In the genomic region with DNA sequence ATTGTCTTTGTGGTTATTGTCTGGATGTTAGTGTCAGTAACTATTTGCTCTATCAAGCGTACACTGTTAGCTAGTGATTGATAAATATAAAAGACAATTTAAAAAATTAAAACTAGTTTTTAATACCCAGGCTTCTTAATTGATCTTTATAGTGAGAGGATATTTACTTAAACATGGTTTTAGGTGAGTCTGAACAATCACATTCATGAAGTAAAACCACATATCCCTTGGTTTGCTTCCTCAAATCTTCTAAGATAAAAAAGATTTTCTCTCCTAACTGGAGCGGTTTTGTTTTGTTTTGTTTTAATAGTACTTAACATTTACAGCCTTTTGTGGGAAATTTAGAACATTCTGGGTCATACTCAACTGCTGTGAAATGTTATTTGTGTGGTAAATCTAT, we compare ENCODE assay signal across 11 mouse cellular contexts. TPM values are rescaled to one million over a fixed set of nuclear protein-coding genes. Genes with fewer than 3 reads are reported as not detected.
DNase-seq lines count a peak whose midpoint lies in the region; ATAC-seq lines count a peak whose summit lies in the region.
"Had no signal": no experiment of that assay in that cellular context is flagged by ENCODE, and none has a peak within 500 bp of the region (broad histone marks: within the 10 kb centered on the region; RNA-seq: fewer than 3 reads in every experiment).

No protein-coding gene starts in this region.

- no peaks in the 10 kb centered on the region for H3K9me3 ChIP-seq in heart, embryonic 15.5 days (replicated peaks)
- H3K9me3 ChIP-seq in embryonic facial prominence, embryonic 10.5 days: no peaks in the 10 kb centered on the region
- H3K9me3 ChIP-seq in hindbrain, embryonic 12.5 days (replicated peaks): no peaks in the 10 kb centered on the region
- H3K9me3 ChIP-seq in midbrain, embryonic 11.5 days (ENCODE audit: control insufficient read depth, low read length): no peaks in the 10 kb centered on the region

- H3K9ac ChIP-seq in heart, embryonic 15.5 days: no peak overlapping the region
- H3K9ac ChIP-seq in hindbrain, embryonic 12.5 days: no peak overlapping the region
- no peak overlapping the region for H3K9ac ChIP-seq in midbrain, embryonic 11.5 days (ENCODE audit: low read length)

- DNase-seq in heart, postnatal 36 days: no peak
- DNase-seq in embryonic facial prominence, embryonic 10.5 days (ENCODE audit: low spot score): no peak
- DNase-seq in midbrain, embryonic 11.5 days (ENCODE audit: low spot score, missing footprints): no peak
- no peak for DNase-seq in cerebellum, adult 18-20 months
- DNase-seq in lung, postnatal 36 days: no peak
- DNase-seq: adrenal gland, adult 8-10 months; lung, postnatal 4 days; right cerebral cortex, postnatal 14 days had no signal

- H3K4me1 ChIP-seq in heart, embryonic 15.5 days (replicated peaks): peaks cover 40% of the 10 kb centered on the region
- peaks cover 38% of the 10 kb centered on the region for H3K4me1 ChIP-seq in embryonic facial prominence, embryonic 10.5 days
- H3K4me1 ChIP-seq in hindbrain, embryonic 12.5 days: peaks cover 23% of the 10 kb centered on the region
- H3K4me1 ChIP-seq in midbrain, embryonic 11.5 days (ENCODE audit: control insufficient read depth, insufficient read depth, low read length): peaks cover 17% of the 10 kb centered on the region

- H3K4me2 ChIP-seq in heart, embryonic 15.5 days: peak overlapping the region; percentile 59
- H3K4me2 ChIP-seq in hindbrain, embryonic 12.5 days (replicated peaks): peak overlapping the region; percentile 61
- peak overlapping the region; percentile 64 for H3K4me2 ChIP-seq in midbrain, embryonic 11.5 days

- 71% methylated on average over 2 of the region's 2 CpGs for WGBS in heart, embryonic 15.5 days
- WGBS in embryonic facial prominence, embryonic 10.5 days: 91% methylated on average over 2 of the region's 2 CpGs
- 81% methylated on average over 2 of the region's 2 CpGs for WGBS in hindbrain, embryonic 12.5 days
- WGBS in midbrain, embryonic 11.5 days: 77% methylated on average over 2 of the region's 2 CpGs

- no peak for ATAC-seq in heart, embryonic 15.5 days (replicated peaks; ENCODE audit: insufficient number of reproducible peaks, insufficient read depth, low FRiP score, low read depth)
- ATAC-seq in hindbrain, embryonic 12.5 days (ENCODE audit: low FRiP score): no peak
- ATAC-seq in midbrain, embryonic 11.5 days (ENCODE audit: low FRiP score): no peak
- no peak for ATAC-seq in cerebellum, adult (ENCODE audit: insufficient number of reproducible peaks, low FRiP score, low TSS enrichment)

- peaks cover 1% of the 10 kb centered on the region; the same call in 1 of the 2 replicates for H3K36me3 ChIP-seq in heart, embryonic 15.5 days
- peaks cover 33% of the 10 kb centered on the region for H3K36me3 ChIP-seq in embryonic facial prominence, embryonic 10.5 days (replicated peaks)
- peaks cover 14% of the 10 kb centered on the region for H3K36me3 ChIP-seq in hindbrain, embryonic 12.5 days
- H3K36me3 ChIP-seq in midbrain, embryonic 11.5 days (ENCODE audit: control insufficient read depth, insufficient read depth, low read length): no peaks in the 10 kb centered on the region

- no peaks in the 10 kb centered on the region for H3K27me3 ChIP-seq in heart, embryonic 15.5 days
- H3K27me3 ChIP-seq in embryonic facial prominence, embryonic 10.5 days (replicated peaks; ENCODE audit: low read depth, poor library complexity, severe bottlenecking): no peaks in the 10 kb centered on the region
- no peaks in the 10 kb centered on the region for H3K27me3 ChIP-seq in hindbrain, embryonic 12.5 days
- H3K27me3 ChIP-seq in midbrain, embryonic 11.5 days (ENCODE audit: control insufficient read depth, insufficient read depth, low read length): no peaks in the 10 kb centered on the region

- intact Hi-C loops in heart, postnatal 36 days (cut with DNase I): no loop called here

- no peak overlapping the region for H3K27ac ChIP-seq in heart, embryonic 15.5 days
- H3K27ac ChIP-seq in embryonic facial prominence, embryonic 10.5 days (replicated peaks): no peak overlapping the region
- no peak overlapping the region for H3K27ac ChIP-seq in hindbrain, embryonic 12.5 days
- H3K27ac ChIP-seq in midbrain, embryonic 11.5 days (ENCODE audit: low read depth, low read length): no peak overlapping the region

- H3K4me3 ChIP-seq in heart, embryonic 15.5 days: peak overlapping the region; percentile 29
- peak overlapping the region; percentile 99 for H3K4me3 ChIP-seq in embryonic facial prominence, embryonic 10.5 days
- peak overlapping the region; percentile 30 for H3K4me3 ChIP-seq in hindbrain, embryonic 12.5 days
- H3K4me3 ChIP-seq in midbrain, embryonic 11.5 days (ENCODE audit: low read depth, low read length): peak overlapping the region; percentile 22

RNA-seq across cellular contexts. Expression of gene Top1, which starts 3.4 kb away (rescaled TPM):
- polyA plus RNA-seq in heart, embryonic 15.5 days (2015; fragmentation: Nextera tagmentation; extraction: Ambion mirVana): 42.8 and 48.1 TPM in 2 replicates
- total RNA-seq in heart, postnatal 36 days (2021): 10 to 100 TPM; 46.9 to 50.5 TPM
- polyA plus RNA-seq in embryonic facial prominence, embryonic 10.5 days (2016; fragmentation: Nextera tagmentation; extraction: Ambion mirVana): 115 and 117 TPM in 2 replicates
- polyA plus RNA-seq in hindbrain, embryonic 12.5 days (2016; fragmentation: Nextera tagmentation; extraction: Ambion mirVana): 114 and 122 TPM in 2 replicates
- polyA plus RNA-seq in midbrain, embryonic 11.5 days (2014; fragmentation: Nextera tagmentation; extraction: Ambion mirVana): 114 and 122 TPM in 2 replicates

Comparison
In these comparisons a context has a peak if more than half of its experiments do, and no peak if none do; other contexts are left out.
1. H3K4me3 ChIP-seq: peak in every context shown above with its lines; median percentile 99 in embryonic facial prominence, embryonic 10.5 days; 30 in hindbrain, embryonic 12.5 days; 29 in heart, embryonic 15.5 days; 22 in midbrain, embryonic 11.5 days.